Mouse (Mus musculus) bone marrow, adult 2 months (tissue): ENCODE measurements around the gene Ankfn1.

Experiments
- CTCF ChIP-seq: fragments of 200-500 bp; IDR thresholded peaks from 2 replicates; pipeline ENCODE4 v1.5.1; 2011; ENCODE audit warnings: low read length, control low read depth; ENCODE audit not compliant: control insufficient read depth, insufficient read depth
- POLR2A ChIP-seq: fragments of 200-500 bp; IDR thresholded peaks from 2 replicates; pipeline ENCODE4 v1.6.1; 2011; ENCODE audit warnings: low read depth, mild to moderate bottlenecking, control low read depth, low read length, borderline replicate concordance; ENCODE audit not compliant: control insufficient read depth

GRCm38 (mm10) chr11:89607270-89607669, 170.2 kb downstream of the Ankfn1 start:
- no peak for TF ChIP-seq POLR2A
- no peak for TF ChIP-seq CTCF
